Mouse (Mus musculus) kidney, embryonic 14.5 days (tissue): ENCODE measurements at regions not wholly inside any gene's neighbourhood (a gene's known extent, or its start where the extent isn't known, plus 50 kb on each side); places are given as distances from the start of the nearest gene placed in this dataset.

Source experiments
- ATAC-seq: fragments of 200-750 bp; cut with Nextera tagmentation; 2 replicates; pipeline ENCODE4 v1.8.0; 2017; ENCODE audit warnings: moderate number of reproducible peaks, mild to moderate bottlenecking, moderate TSS enrichment, moderate library complexity; ENCODE audit not compliant: low FRiP score, low TSS enrichment
- H3K27ac ChIP-seq: fragments of 300-500 bp; sonication (generic); 2 replicates; pipeline ENCODE4 v1.5.1; 2014; ENCODE audit warnings: low read depth, mild to moderate bottlenecking, low read length, moderate library complexity, mixed read lengths
- H3K27me3 ChIP-seq: fragments of 300-500 bp; sonication (generic); 2 replicates; pipeline ENCODE4 v1.6.1; 2014; ENCODE audit warnings: mild to moderate bottlenecking, low read length; ENCODE audit not compliant: control insufficient read depth, insufficient read depth
- H3K36me3 ChIP-seq: fragments of 300-500 bp; sonication (generic); 2 replicates; pipeline ENCODE4 v1.6.1; 2014; ENCODE audit warnings: low read length, mixed read lengths; ENCODE audit not compliant: control insufficient read depth, insufficient read depth
- H3K4me1 ChIP-seq: fragments of 300-500 bp; sonication (generic); 2 replicates; pipeline ENCODE4 v1.6.1; 2014; ENCODE audit warnings: low read length, mixed read lengths; ENCODE audit not compliant: control insufficient read depth, insufficient read depth
- H3K4me2 ChIP-seq: fragments of 300-500 bp; sonication (generic); replicated peaks from 2 replicates; pipeline ENCODE4 v1.6.1; 2014; ENCODE audit warnings: low read depth, mild to moderate bottlenecking, low read length
- H3K4me3 ChIP-seq: fragments of 300-500 bp; sonication (generic); 2 replicates; pipeline ENCODE4 v1.5.1; 2014; ENCODE audit warnings: mild to moderate bottlenecking, low read length
- H3K9ac ChIP-seq: fragments of 300-500 bp; sonication (generic); 2 replicates; pipeline ENCODE4 v1.6.1; 2014; ENCODE audit warnings: low read depth, mild to moderate bottlenecking, low read length, moderate library complexity
- H3K9me3 ChIP-seq: fragments of 300-500 bp; sonication (generic); 2 replicates; pipeline ENCODE4 v1.6.1; 2016; ENCODE audit warnings: low read length; ENCODE audit not compliant: control insufficient read depth
- WGBS: fragments of 180-500 bp; shearing (Covaris S2); extraction: QIAGEN DNeasy Blood & Tissue Kit; methylation state at CpG from one replicate; pipeline ENCODE4 v1.1.7; 2014; 5-methylcytosine and 5-hydroxymethylcytosine counted together

GRCm38 (mm10) chr4:54611990-54612980, 332.6 kb upstream of the Zfp462 start:
- no peak overlapping the region for H3K9ac ChIP-seq
- no peak for ATAC-seq
- H3K27ac ChIP-seq = no peak overlapping the region
- no peak overlapping the region for H3K4me3 ChIP-seq
- H3K36me3 ChIP-seq = no peaks in the 10 kb centered on the region
- no peak overlapping the region for H3K4me2 ChIP-seq
- no peaks in the 10 kb centered on the region for H3K4me1 ChIP-seq
- no peaks in the 10 kb centered on the region for H3K27me3 ChIP-seq
- H3K9me3 ChIP-seq = no peaks in the 10 kb centered on the region
- 71% methylated on average over 7 of the region's 7 CpGs for WGBS

GRCm38 (mm10) chr4:54613076-54613475, 331.8 kb upstream of the Zfp462 start:
- ATAC-seq = no peak
- Histone ChIP-seq H3K36me3 (no peaks in the 10 kb centered on the region), H3K27me3 (no peaks in the 10 kb centered on the region), H3K9ac (no peak overlapping the region), H3K27ac (no peak overlapping the region), H3K4me3 (no peak overlapping the region), H3K4me1 (no peaks in the 10 kb centered on the region), H3K4me2 (no peak overlapping the region), H3K9me3 (no peaks in the 10 kb centered on the region)
- WGBS = 41% methylated on average over 3 of the region's 3 CpGs

GRCm38 (mm10) chr4:54613611-54614010, 331.2 kb upstream of the Zfp462 start:
- WGBS = 39% methylated on average over 2 of the region's 2 CpGs

GRCm38 (mm10) chr4:54615886-54616285, 329.0 kb upstream of the Zfp462 start:
- no peak overlapping the region for H3K9ac ChIP-seq
- 18% methylated on average over 1 of the region's 1 CpGs for WGBS
- H3K36me3 ChIP-seq = no peaks in the 10 kb centered on the region
- H3K4me3 ChIP-seq = no peak overlapping the region
- no peak overlapping the region for H3K27ac ChIP-seq
- ATAC-seq = no peak
- H3K4me1 ChIP-seq = no peaks in the 10 kb centered on the region
- H3K4me2 ChIP-seq = no peak overlapping the region
- no peaks in the 10 kb centered on the region for H3K27me3 ChIP-seq
- H3K9me3 ChIP-seq = no peaks in the 10 kb centered on the region

More at GRCm38 (mm10) chr4:54613611-54614010, 331.2 kb upstream of the Zfp462 start:
- Histone ChIP-seq H3K36me3 (no peaks in the 10 kb centered on the region), H3K27ac (no peak overlapping the region), H3K4me2 (no peak overlapping the region), H3K9ac (no peak overlapping the region), H3K4me3 (no peak overlapping the region), H3K9me3 (no peaks in the 10 kb centered on the region), H3K27me3 (no peaks in the 10 kb centered on the region), H3K4me1 (no peaks in the 10 kb centered on the region)
- peak; percentile 81 for ATAC-seq

- no peaks in the 10 kb centered on the region for H3K36me3 ChIP-seq
- no peak overlapping the region for H3K4me3 ChIP-seq
- no peak overlapping the region for H3K27ac ChIP-seq
- H3K9me3 ChIP-seq = no peaks in the 10 kb centered on the region
- no peak overlapping the region for H3K4me2 ChIP-seq
- no peaks in the 10 kb centered on the region for H3K4me1 ChIP-seq
- H3K9ac ChIP-seq = no peak overlapping the region
- H3K27me3 ChIP-seq = no peaks in the 10 kb centered on the region
- ATAC-seq = no peak
- WGBS = 90% methylated on average over 20 of the region's 20 CpGs
Measured at GRCm38 (mm10) chr4:54624024-54624873, 320.6 kb upstream of the Zfp462 start.

- 0 out of 2 replicates have a peak, but pooled peaks cover 3% of the 10 kb centered on the region for H3K4me1 ChIP-seq
- no peaks in the 10 kb centered on the region for H3K27me3 ChIP-seq
Measured at GRCm38 (mm10) chr4:54636986-54637641, 307.7 kb upstream of the Zfp462 start.

GRCm38 (mm10) chr4:54646033-54646432, 298.8 kb upstream of the Zfp462 start:
- Histone ChIP-seq H3K9ac (no peak overlapping the region), H3K4me1 (no peaks in the 10 kb centered on the region), H3K36me3 (no peaks in the 10 kb centered on the region), H3K27me3 (no peaks in the 10 kb centered on the region), H3K27ac (no peak overlapping the region), H3K4me2 (no peak overlapping the region), H3K4me3 (no peak overlapping the region), H3K9me3 (no peaks in the 10 kb centered on the region)
- no peak for ATAC-seq
- WGBS = 82% methylated on average over 11 of the region's 11 CpGs

More at GRCm38 (mm10) chr4:54636986-54637641, 307.7 kb upstream of the Zfp462 start:
- Histone ChIP-seq H3K27ac (no peak overlapping the region), H3K9me3 (no peaks in the 10 kb centered on the region), H3K9ac (no peak overlapping the region), H3K4me2 (no peak overlapping the region), H3K36me3 (no peaks in the 10 kb centered on the region), H3K4me3 (no peak overlapping the region)
- 18% methylated on average over 3 of the region's 3 CpGs for WGBS
- 0 out of 2 replicates have a peak, but pooled peaks have one; percentile 35 for ATAC-seq

GRCm38 (mm10) chr4:54646459-54646858, 298.4 kb upstream of the Zfp462 start:
- no peaks in the 10 kb centered on the region for H3K27me3 ChIP-seq
- H3K36me3 ChIP-seq = no peaks in the 10 kb centered on the region
- ATAC-seq = no peak
- H3K4me1 ChIP-seq = no peaks in the 10 kb centered on the region
- no peak overlapping the region for H3K27ac ChIP-seq
- H3K4me2 ChIP-seq = no peak overlapping the region
- no peaks in the 10 kb centered on the region for H3K9me3 ChIP-seq
- no peak overlapping the region for H3K9ac ChIP-seq
- no peak overlapping the region for H3K4me3 ChIP-seq
- whole genome bisulfite sequencing = 79% methylated on average over 8 of the region's 8 CpGs
